Mouse (Mus musculus) liver, adult 2 months (tissue): ENCODE data around the gene Rhoh.

Experiments
- CTCF ChIP-seq: fragments of 200-500 bp; IDR thresholded peaks from 2 replicates; pipeline ENCODE4 v1.5.1; 2011; ENCODE audit warnings: low read depth, low read length, control low read depth
- POLR2A ChIP-seq: fragments of 200-500 bp; IDR thresholded peaks from 2 replicates; pipeline ENCODE4 v1.6.1; 2011; ENCODE audit warnings: low read length, control low read depth; ENCODE audit not compliant: insufficient read depth; ENCODE audit errors: extremely low read depth

DNA sequence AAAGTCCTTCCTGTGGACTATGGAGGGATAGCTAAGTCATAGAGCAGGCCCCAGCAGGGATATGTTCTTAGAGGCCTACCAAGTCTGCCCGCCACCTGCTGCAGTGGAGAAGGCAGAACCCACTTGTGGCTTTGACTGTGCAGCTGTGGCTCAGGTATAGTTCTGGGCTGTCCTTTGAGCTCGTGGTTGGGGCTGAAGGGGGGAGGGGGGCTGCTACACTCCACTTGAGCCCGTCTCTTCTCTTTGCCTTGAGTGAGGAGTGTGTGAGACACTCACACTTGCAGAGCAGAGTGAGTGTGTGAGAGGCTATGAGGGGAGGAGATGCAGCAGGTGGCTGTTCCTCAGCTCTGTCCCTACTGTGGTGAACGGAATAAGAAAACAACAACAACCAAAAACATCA, 49.4 kb downstream of the Rhoh start:
- no peak for TF ChIP-seq CTCF
- TF ChIP-seq POLR2A: no peak
